Mouse (Mus musculus) monocyte, adult 2 months (primary cell): ENCODE results near the gene Prox2.

Experiments
- DNase-seq, 2 experiments: peaks; one replicate each; pipeline ENCODE4 v3.0.0; 2022; ENCODE audit warnings: low spot score in 2 of 2, low read depth in 1 of 2

The Prox2 gene

GRCm38 (mm10) chr12:85094706-85095105 is 15.9 kb downstream of the Prox2 start:
- no peak for DNase-seq

- DNase-seq, result peak; percentile 27 to 46
These were observed 16.5 kb downstream of the Prox2 start for GRCm38 (mm10) chr12:85094010-85094409.

GRCm38 (mm10) chr12:85092214-85092613 is 18.3 kb downstream of the Prox2 start:
- peak in 1 of 2 experiments; percentile 31 for DNase-seq

- no peak for DNase-seq
These were observed 19.4 kb downstream of the Prox2 start for GRCm38 (mm10) chr12:85091190-85091589.

GRCm38 (mm10) chr12:85087845-85088244 is 22.7 kb downstream of the Prox2 start:
- DNase-seq, result no peak

- no peak for DNase-seq
These were observed 25.6 kb downstream of the Prox2 start for GRCm38 (mm10) chr12:85084941-85085340.

- no peak for DNase-seq
These were observed 26.3 kb downstream of the Prox2 start for GRCm38 (mm10) chr12:85084257-85084656.

- no peak for DNase-seq
These were observed 33.5 kb downstream of the Prox2 start for GRCm38 (mm10) chr12:85077100-85077499.

- DNase-seq, result no peak
These were observed 39.5 kb downstream of the Prox2 start for GRCm38 (mm10) chr12:85071043-85071442.

- DNase-seq, result no peak
These were observed 59.3 kb downstream of the Prox2 start for GRCm38 (mm10) chr12:85051218-85051617.
